Mouse (Mus musculus): ENCODE results near the gene Lamp1. TPM values are rescaled to one million over a fixed set of nuclear protein-coding genes. Genes with fewer than 3 reads are reported as not detected.

Gene Lamp1
- polyA plus RNA-seq, 1 experiment from 2014 or later, result 276 TPM

DNA sequence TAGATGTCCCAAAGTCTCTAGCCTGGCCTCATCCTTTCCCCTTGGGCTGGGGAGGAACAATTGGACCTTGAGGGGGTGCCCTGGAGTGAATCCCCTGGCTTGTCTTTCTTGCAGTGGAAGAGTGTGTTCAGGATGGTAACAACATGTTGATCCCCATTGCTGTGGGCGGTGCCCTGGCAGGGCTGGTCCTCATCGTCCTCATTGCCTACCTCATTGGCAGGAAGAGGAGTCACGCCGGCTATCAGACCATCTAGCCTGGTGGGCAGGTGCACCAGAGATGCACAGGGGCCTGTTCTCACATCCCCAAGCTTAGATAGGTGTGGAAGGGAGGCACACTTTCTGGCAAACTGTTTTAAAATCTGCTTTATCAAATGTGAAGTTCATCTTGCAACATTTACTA is 15.3 kb downstream of the Lamp1 start:
- no peak for ATAC-seq (ENCODE audit: low FRiP score)
- Histone ChIP-seq H3K27ac (no peak overlapping the region), H3K4me1 (no peaks in the 10 kb centered on the region), H3K4me3 (no peak overlapping the region), H3K9ac (no peak overlapping the region), H3K36me3 (peaks cover 91% of the 10 kb centered on the region), H3K4me2 (replicated peaks) (no peak overlapping the region), H3K27me3 (no peaks in the 10 kb centered on the region), H3K9me3 (replicated peaks) (no peaks in the 10 kb centered on the region)
- 89% methylated on average over 4 of the region's 4 CpGs for WGBS

DNA sequence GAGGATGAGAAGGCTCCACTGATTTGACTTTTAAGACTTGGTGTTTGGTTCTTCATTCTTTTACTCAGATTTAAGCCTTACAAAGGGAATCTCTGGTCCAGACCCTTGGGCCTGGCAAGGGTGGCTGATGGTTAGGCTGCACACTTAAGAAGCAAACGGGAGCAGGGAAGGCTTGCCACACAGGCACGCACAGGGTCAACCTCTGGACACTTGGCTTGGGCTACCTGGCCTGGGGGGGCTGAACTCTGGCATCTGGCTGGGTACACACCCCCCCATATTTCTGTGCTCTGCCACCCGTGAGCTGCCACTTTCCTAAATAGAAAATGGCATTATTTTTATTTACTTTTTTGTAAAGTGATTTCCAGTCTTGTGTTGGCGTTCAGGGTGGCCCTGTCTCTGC is 15.8 kb downstream of the Lamp1 start:
- peaks cover 86% of the 10 kb centered on the region for H3K36me3 ChIP-seq
- H3K4me1 ChIP-seq, result no peaks in the 10 kb centered on the region
- ATAC-seq (ENCODE audit: low FRiP score), result no peak
- H3K27me3 ChIP-seq, result no peaks in the 10 kb centered on the region
- H3K9ac ChIP-seq, result no peak overlapping the region
- H3K4me2 ChIP-seq (replicated peaks), result no peak overlapping the region
- no peaks in the 10 kb centered on the region for H3K9me3 ChIP-seq (replicated peaks)
- H3K27ac ChIP-seq, result no peak overlapping the region
- WGBS, result 89% methylated on average over 4 of the region's 4 CpGs
- H3K4me3 ChIP-seq, result no peak overlapping the region

GRCm38 (mm10) chr8:13175650-13176049 is 16.7 kb downstream of the Lamp1 start:
- H3K9me3 ChIP-seq (replicated peaks), result no peaks in the 10 kb centered on the region
- H3K36me3 ChIP-seq, result peaks cover 78% of the 10 kb centered on the region
- no peak for ATAC-seq (ENCODE audit: low FRiP score)
- H3K4me3 ChIP-seq, result no peak overlapping the region
- no peak overlapping the region for H3K9ac ChIP-seq
- WGBS, result 96% methylated on average over 1 of the region's 1 CpGs
- no peaks in the 10 kb centered on the region for H3K4me1 ChIP-seq
- no peak overlapping the region for H3K4me2 ChIP-seq (replicated peaks)
- H3K27ac ChIP-seq, result no peak overlapping the region
- H3K27me3 ChIP-seq, result no peaks in the 10 kb centered on the region

DNA sequence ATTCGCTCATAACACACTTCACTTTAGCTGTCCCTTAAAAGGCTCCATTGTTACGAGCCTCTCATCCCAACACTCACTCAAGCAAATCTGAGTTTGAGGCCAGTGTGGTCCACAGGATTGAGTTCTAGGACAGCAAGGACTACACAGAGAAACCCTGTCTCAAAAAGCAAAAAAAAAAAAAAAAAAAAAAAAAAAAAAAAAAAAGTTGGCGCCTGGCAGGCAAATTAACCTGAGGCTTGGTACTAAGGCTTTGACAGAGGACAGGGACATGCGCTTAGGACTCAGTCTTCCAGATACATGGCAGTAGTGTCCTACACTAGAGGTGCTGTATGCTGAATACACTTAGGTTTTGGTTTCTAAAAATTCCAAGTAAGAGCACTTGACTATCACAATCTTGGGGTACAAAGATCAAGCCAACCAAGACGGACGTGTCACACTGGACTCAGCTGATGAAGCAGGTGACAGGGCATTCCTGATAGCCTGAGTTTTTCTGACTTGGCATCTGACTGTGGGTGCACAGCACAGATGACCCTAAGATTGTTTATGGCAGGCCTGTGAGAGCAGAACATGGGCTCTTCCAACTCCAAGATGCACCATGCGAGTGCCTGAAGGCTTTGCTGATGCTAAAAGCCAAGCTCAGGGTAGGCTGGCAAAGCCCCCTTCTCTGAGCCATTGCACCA is 18.4 kb downstream of the Lamp1 start:
- 94% methylated on average over 7 of the region's 7 CpGs for WGBS
- Histone ChIP-seq H3K36me3 (peaks cover 62% of the 10 kb centered on the region), H3K27me3 (no peaks in the 10 kb centered on the region), H3K9me3 (replicated peaks) (no peaks in the 10 kb centered on the region), H3K4me1 (no peaks in the 10 kb centered on the region), H3K4me3 (no peak overlapping the region), H3K9ac (no peak overlapping the region), H3K4me2 (replicated peaks) (no peak overlapping the region), H3K27ac (no peak overlapping the region)
- ATAC-seq (ENCODE audit: low FRiP score), result no peak

- Histone ChIP-seq H3K4me1 (no peaks in the 10 kb centered on the region), H3K9ac (no peak overlapping the region), H3K27me3 (no peaks in the 10 kb centered on the region), H3K9me3 (replicated peaks) (no peaks in the 10 kb centered on the region), H3K27ac (no peak overlapping the region), H3K4me2 (replicated peaks) (no peak overlapping the region), H3K36me3 (peaks cover 54% of the 10 kb centered on the region), H3K4me3 (no peak overlapping the region)
- ATAC-seq (ENCODE audit: low FRiP score), result no peak
- 96% methylated on average over 5 of the region's 5 CpGs for WGBS
Observed at GRCm38 (mm10) chr8:13178137-13178536, 19.2 kb downstream of the Lamp1 start.

GRCm38 (mm10) chr8:13179482-13179881 is 20.5 kb downstream of the Lamp1 start:
- peaks cover 44% of the 10 kb centered on the region for H3K36me3 ChIP-seq
- H3K4me2 ChIP-seq (replicated peaks), result no peak overlapping the region
- H3K27me3 ChIP-seq, result no peaks in the 10 kb centered on the region
- no peak overlapping the region for H3K9ac ChIP-seq
- WGBS, result 83% methylated on average over 6 of the region's 6 CpGs
- H3K9me3 ChIP-seq (replicated peaks), result no peaks in the 10 kb centered on the region
- no peak overlapping the region for H3K4me3 ChIP-seq
- no peaks in the 10 kb centered on the region for H3K4me1 ChIP-seq
- ATAC-seq (ENCODE audit: low FRiP score), result no peak
- H3K27ac ChIP-seq, result no peak overlapping the region

DNA sequence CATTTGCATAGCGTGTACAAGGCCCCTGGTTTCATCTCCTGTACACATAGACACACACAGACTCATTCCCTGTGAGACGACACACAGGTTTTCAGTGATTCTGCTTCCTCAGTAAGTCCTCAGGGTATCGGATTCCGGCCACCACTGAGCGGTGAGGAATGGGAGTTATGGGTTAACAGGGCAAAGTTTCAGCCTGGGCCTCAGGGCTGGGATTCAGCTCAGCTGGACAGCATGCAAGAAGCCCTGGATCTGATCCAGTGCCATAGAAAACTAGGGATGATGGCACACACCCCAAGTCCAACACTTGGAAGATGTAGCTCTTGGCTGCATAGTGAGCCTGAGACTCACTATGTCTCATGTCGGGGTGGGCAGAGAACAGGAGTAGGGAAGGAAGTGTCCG is 21.0 kb downstream of the Lamp1 start:
- Histone ChIP-seq H3K9me3 (replicated peaks) (no peaks in the 10 kb centered on the region), H3K4me1 (no peaks in the 10 kb centered on the region), H3K4me2 (replicated peaks) (no peak overlapping the region), H3K36me3 (peaks cover 42% of the 10 kb centered on the region), H3K27ac (no peak overlapping the region), H3K27me3 (no peaks in the 10 kb centered on the region), H3K9ac (no peak overlapping the region), H3K4me3 (no peak overlapping the region)
- ATAC-seq (ENCODE audit: low FRiP score), result no peak
- WGBS, result 79% methylated on average over 7 of the region's 7 CpGs

GRCm38 (mm10) chr8:13180408-13180807 is 21.4 kb downstream of the Lamp1 start:
- H3K4me2 ChIP-seq (replicated peaks), result no peak overlapping the region
- WGBS, result 87% methylated on average over 9 of the region's 9 CpGs
- no peaks in the 10 kb centered on the region for H3K4me1 ChIP-seq
- no peak overlapping the region for H3K9ac ChIP-seq
- H3K27ac ChIP-seq, result no peak overlapping the region
- peaks cover 37% of the 10 kb centered on the region for H3K36me3 ChIP-seq
- no peak overlapping the region for H3K4me3 ChIP-seq
- H3K9me3 ChIP-seq (replicated peaks), result no peaks in the 10 kb centered on the region
- H3K27me3 ChIP-seq, result no peaks in the 10 kb centered on the region
- no peak for ATAC-seq (ENCODE audit: low FRiP score)

DNA sequence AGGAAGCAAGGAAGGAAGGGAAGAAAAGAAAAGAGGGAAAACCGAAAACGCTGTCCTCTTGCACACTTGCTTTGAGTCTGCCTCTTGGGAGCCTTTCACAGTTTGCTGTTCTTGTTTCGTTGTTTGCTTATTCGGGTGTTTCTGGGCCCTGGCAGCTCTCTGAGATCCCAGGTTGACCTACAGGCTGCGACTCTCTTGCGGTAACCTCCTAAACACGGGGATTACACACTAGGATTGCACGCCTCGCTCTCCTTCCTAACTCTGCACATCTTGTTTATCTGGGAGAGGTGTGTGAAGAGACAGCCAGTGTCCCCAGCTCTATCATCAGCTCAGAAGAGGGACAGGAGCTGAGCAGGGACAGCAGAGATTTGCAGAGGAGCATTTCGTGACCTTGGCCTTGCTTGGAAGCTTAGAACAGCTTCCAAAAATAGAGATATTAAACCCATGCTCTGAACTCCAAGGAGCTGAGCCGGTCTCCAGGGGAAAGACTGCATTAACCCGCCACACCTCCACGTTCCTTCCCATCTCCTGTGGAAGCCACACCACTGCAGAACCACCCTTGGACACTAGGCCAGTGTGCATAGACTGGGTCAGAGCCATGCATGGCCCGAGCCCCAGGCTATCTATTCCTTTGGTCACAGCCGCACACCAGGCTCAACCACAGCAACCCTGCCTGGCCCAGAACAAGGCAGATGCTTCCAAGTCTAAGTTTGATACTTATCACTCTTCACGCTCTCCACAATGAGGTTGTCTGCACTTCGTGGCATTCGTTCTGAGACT is 22.1 kb downstream of the Lamp1 start:
- Histone ChIP-seq H3K9me3 (replicated peaks) (no peaks in the 10 kb centered on the region), H3K4me3 (no peak overlapping the region), H3K27ac (no peak overlapping the region), H3K9ac (no peak overlapping the region), H3K27me3 (no peaks in the 10 kb centered on the region), H3K36me3 (peaks cover 33% of the 10 kb centered on the region), H3K4me1 (no peaks in the 10 kb centered on the region), H3K4me2 (replicated peaks) (no peak overlapping the region)
- 78% methylated on average over 18 of the region's 18 CpGs for WGBS
- no peak for ATAC-seq (ENCODE audit: low FRiP score)

- Histone ChIP-seq H3K36me3 (peaks cover 30% of the 10 kb centered on the region), H3K4me3 (no peak overlapping the region), H3K27ac (no peak overlapping the region), H3K4me2 (replicated peaks) (no peak overlapping the region), H3K4me1 (no peaks in the 10 kb centered on the region), H3K9ac (no peak overlapping the region), H3K9me3 (replicated peaks) (no peaks in the 10 kb centered on the region), H3K27me3 (no peaks in the 10 kb centered on the region)
- 51% methylated on average over 2 of the region's 2 CpGs for WGBS
- ATAC-seq (ENCODE audit: low FRiP score), result no peak
Observed at GRCm38 (mm10) chr8:13181691-13181976, 22.7 kb downstream of the Lamp1 start.

- Histone ChIP-seq H3K9ac (no peak overlapping the region), H3K4me3 (no peak overlapping the region), H3K27me3 (no peaks in the 10 kb centered on the region), H3K4me2 (replicated peaks) (no peak overlapping the region), H3K36me3 (peaks cover 13% of the 10 kb centered on the region; the same call in 1 of the 2 replicates), H3K4me1 (no peaks in the 10 kb centered on the region), H3K27ac (no peak overlapping the region), H3K9me3 (replicated peaks) (no peaks in the 10 kb centered on the region)
- WGBS, result 82% methylated on average over 8 of the region's 8 CpGs
- ATAC-seq (ENCODE audit: low FRiP score), result no peak
Observed at GRCm38 (mm10) chr8:13186819-13187218, 27.9 kb downstream of the Lamp1 start.

- H3K27ac ChIP-seq, result no peak overlapping the region
Observed at GRCm38 (mm10) chr8:13187229-13187628, 28.3 kb downstream of the Lamp1 start.

GRCm38 (mm10) chr8:13187638-13188037 is 28.7 kb downstream of the Lamp1 start:
- H3K36me3 ChIP-seq, result peaks cover 13% of the 10 kb centered on the region; the same call in 1 of the 2 replicates
- no peak overlapping the region for H3K27ac ChIP-seq
- H3K4me2 ChIP-seq (replicated peaks), result no peak overlapping the region
- no peak overlapping the region for H3K4me3 ChIP-seq
- H3K9ac ChIP-seq, result no peak overlapping the region
- H3K4me1 ChIP-seq, result no peaks in the 10 kb centered on the region
- H3K27me3 ChIP-seq, result no peaks in the 10 kb centered on the region
- no peaks in the 10 kb centered on the region for H3K9me3 ChIP-seq (replicated peaks)
- no peak for ATAC-seq (ENCODE audit: low FRiP score)
- WGBS, result 69% methylated on average over 7 of the region's 7 CpGs

More at GRCm38 (mm10) chr8:13187229-13187628, 28.3 kb downstream of the Lamp1 start:
- Histone ChIP-seq H3K9me3 (replicated peaks) (no peaks in the 10 kb centered on the region), H3K4me3 (no peak overlapping the region), H3K36me3 (peaks cover 13% of the 10 kb centered on the region; the same call in 1 of the 2 replicates), H3K4me1 (no peaks in the 10 kb centered on the region), H3K27me3 (no peaks in the 10 kb centered on the region), H3K4me2 (replicated peaks) (no peak overlapping the region), H3K9ac (no peak overlapping the region)
- no peak for ATAC-seq (ENCODE audit: low FRiP score)
- WGBS, result 84% methylated on average over 9 of the region's 9 CpGs
